Mouse (Mus musculus): ENCODE data around the gene Zfp446.
A peak's percentile ranks its signal among the peaks of the same experiment; 100 is the strongest.

Gene Zfp446

DNA sequence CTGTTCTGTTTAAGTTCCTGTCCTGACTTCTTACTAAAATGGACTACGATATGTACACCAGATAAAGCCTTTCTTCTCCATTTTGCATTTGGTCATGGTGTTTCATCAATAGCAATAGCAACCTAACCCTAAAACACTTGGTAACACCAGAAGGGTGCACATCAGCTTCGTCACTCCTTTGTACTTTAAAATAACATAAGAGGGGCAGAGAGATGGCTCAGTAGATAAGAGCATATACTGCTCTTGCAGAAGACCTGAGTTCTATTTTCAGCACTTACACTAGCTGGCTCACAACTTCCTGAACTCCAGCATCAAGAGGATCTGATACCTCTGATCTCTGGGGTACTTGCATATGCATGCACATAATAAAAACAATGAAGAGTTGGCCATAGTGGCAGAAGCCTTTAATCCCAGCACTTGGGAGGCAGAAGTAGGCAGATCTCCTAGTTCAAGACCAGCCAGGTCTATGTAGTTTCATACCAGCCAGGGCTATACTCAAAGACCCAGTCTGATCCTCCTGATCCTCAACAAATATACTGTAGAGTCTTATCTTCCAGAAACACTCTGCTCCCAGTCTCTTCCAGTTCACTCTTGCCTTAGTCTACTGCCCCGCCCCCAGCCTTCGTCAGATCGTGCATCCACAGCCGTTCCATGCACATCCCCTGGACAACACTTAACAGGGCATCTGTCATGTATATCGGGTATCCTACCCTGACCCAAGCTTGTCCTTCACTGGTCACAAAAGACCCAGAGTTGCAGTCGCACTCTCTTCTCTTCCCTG, 10.0 kb downstream of the Zfp446 start:
- no peak for DNase-seq

DNA sequence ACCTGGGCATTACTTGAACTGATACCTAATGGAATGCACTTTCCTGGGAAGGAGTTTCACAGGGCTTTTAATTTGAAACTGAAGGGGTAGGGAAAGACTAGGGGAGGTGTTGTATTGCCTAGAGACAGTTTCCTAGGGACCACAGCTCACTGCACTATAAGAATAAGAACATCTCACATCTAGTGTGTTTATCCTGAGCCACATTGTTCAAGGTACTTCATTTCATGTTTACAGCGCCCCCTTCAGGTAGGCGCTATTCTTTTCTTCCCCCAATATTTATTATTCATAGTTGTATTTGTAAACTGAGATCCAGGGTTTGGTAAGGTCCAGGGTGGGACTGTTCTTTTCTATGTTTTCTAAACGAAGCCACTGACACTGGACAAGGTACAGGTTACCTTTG, 14.6 kb downstream of the Zfp446 start:
- DNase-seq: peak; percentile 71

DNA sequence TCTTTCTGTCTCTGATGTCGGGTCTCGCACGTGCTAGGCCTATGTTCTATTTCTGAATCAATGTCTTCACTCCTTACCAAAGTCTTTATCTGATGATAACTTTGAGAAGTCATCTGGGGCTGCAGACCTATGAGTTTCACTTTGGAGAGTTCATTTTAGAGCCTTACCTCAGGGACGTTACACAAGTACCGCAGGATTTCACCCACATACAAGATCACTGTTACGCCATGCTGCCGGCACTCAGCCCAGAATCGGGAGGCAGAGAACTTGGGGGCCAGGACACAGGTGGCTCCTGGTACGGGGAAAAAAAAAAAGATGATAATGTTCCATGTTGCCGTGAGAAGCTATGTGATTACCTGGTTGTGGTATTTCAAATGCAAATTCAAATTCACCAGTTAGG, 15.5 kb downstream of the Zfp446 start:
- no peak for DNase-seq

DNA sequence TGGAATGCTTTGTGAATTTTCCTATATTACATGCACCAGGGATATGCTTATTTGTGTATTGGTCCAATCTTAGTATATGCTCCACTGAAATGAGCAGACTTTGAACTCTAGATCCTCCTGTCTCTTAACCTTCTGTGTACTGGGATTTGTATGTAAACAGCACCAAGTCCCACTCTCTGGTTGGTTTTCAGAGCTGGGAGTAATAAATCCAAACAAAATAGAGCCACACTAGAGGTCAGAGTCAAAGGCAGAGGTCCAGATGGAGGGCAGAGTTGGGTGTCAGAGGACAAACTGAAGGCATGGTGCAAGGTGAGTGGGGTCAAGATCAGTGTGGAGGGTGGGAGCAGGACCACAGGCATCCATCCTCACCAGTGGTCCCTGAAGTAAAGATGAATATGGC, 18.2 kb downstream of the Zfp446 start:
- no peak for DNase-seq

DNA sequence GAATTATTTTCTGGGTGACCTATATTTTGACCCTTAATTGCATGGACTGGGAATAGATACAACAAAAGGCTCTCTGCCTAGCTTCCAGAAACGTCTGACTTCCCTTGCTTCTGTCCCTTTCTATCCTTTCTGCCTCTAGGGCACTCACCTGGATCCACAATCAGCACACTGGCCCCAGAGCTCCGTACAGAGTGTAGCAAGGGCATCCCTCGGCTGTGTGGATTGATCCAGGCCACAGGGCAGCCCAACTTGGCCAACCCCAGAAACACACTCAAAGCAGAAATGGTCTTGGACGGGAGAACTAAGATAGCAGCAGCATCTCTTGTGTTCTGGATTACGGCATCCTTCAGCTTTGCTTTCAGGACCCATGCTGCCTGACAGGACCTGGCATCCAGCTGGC, 19.6 kb downstream of the Zfp446 start:
- DNase-seq: no peak

DNA sequence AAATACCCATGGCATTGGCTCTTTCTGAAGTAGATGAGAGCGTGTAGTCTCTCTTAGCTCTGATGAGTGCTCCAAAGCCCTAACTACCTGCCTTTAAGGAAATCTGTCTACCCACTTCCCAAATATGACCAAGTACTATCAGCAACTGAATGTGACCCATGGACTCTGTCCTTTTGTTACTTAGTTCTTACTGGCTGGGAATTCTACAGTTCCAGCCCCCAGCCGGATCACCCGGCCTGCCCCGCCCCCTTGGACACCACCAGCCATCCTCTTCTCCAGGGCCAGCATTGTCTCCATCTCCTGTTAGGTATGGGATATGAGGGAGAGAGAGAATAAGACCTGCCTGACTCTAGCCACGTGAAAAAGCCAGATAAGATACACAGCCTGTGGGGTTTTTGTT, 20.4 kb downstream of the Zfp446 start, which contains the start of gene Slc27a5:
TSS of gene Slc27a5 (minus strand) at position 140 of the 400 bp plus-strand sequence.
- DNase-seq: no peak

DNA sequence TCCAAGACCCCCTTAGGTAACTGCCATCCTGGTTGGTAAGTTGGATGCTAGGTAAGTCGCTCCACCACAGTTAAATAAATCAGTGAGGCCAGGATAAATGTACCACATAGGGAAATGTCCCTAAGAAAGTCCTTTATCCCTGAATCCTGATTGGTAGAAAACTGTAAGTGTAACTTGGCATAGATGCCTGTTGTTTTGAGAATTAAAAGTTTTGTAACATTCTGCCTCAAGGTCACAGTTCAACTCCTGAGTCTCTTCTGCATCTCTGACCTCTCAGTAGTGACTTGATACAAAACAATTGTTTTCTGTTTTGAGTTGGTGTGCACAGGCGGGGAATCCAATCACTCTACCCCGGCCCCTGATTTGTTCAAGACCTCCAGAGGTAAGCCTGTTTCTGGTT, 21.2 kb downstream of the Zfp446 start, which contains the start of gene Trim28:
TSS of gene Trim28 (plus strand) at position 264 of the 400 bp plus-strand sequence.
- no peak for DNase-seq

DNA sequence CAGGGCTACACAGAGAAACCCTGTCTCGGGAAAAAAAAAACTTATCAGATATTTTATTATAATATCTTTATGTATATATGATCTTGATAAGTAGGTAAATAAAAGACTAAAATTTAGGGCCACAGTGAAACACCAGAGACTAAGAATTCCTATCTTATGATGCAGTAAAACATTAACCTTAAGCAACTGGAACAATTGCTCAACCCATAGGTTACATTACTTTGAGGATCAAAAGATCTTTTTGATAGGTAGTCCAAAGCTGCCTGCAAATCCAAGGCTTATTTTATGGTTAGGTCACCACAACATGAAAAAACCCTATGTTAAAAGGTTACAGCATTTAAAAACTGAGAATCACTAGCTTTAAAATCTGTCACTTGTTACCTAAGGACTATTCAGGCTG, 23.9 kb downstream of the Zfp446 start:
- no peak for DNase-seq

DNA sequence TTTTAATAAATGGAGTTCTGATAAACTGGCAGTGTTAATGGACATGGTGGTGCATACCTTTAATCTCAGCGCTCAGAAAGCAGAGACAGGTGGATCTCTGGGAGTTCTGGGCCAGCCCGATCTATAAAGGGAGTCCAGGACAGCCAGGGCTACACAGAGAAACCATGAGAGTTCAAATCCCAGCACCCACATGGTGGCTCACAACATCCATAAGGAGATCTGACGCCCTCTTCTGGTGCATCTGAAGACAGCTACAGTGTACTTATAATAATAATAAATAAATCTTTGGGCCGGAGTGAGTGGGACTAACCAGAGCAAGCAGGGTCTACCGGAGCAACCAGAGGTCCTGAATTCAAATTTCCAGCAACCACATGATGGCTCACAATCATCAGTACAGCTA, 25.7 kb downstream of the Zfp446 start:
- DNase-seq: no peak

DNA sequence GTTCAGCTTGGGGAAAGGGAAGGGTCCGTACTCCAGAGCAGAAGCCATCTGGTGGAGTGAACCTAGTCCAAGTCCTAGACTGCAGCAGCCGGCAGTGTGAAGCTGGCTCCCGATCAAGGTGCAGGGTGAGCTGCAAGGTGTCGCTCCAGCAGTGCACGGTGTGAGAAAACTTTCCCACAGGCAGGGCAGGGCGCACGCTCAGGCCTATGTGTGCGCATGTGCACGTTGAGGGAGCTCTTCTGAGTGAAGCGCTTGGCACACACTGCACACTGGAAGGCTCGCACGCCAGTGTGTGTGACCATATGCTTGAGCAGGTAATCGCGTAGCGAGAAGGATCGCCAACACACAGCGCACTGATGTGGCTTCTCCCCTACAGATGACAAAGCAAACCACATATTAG, 28.4 kb downstream of the Zfp446 start:
- DNase-seq: no peak

DNA sequence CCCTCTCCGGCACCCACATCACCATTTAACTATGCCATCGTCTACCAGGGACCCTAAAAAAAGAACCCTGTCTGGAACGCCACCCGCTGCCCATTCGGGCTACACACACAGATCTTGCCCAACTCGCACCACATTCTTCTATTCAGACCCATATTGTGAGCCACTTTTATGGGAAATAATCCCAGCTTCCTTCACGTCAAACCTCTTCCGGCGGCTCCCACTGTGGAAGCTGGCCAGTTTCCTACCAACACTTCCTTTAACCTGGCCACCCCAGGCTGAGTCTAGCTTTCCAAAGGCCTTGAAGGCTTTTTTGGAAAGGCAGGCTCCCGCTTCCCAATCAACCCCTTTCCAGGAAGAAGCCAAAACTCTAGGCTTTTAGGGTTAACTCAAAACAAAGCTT, 28.9 kb downstream of the Zfp446 start:
- no peak for DNase-seq

DNA sequence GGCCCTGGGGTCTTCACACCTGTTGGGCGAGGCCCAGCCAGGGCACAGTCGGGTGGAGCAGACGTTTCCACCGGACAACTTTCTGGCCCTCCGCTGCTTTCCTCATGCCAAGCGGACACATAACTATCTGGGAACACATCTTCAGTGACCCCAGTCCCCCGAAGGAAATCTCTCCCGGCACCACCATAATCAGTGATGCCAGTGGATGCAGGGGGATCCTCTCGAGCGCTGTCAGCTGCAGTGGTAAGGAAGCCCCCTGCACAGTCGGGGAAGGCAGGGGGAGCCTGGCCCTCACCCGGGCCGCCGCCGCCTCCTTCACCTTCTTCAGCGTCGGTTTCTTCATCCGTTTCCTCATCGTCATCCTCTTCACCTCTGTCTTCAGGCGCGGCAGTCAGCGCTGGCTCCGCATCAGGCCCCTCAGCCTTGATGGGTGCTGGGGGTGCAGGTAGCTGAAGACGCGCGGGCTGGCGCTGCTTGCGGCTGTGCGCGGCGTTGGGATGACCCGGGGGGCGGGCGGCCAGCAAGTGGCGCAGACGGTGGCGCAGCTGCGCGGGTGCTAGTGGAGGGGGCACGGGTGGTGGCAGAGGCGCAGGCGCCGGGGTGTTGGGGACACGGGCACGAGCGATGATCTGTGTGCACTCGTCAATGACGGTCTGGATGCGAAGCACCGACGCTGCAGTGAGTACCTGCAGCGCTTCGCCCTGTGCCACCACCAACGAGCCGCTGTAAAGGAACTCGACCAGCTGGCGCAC, 29.9 kb downstream of the Zfp446 start:
- no peak for DNase-seq

DNA sequence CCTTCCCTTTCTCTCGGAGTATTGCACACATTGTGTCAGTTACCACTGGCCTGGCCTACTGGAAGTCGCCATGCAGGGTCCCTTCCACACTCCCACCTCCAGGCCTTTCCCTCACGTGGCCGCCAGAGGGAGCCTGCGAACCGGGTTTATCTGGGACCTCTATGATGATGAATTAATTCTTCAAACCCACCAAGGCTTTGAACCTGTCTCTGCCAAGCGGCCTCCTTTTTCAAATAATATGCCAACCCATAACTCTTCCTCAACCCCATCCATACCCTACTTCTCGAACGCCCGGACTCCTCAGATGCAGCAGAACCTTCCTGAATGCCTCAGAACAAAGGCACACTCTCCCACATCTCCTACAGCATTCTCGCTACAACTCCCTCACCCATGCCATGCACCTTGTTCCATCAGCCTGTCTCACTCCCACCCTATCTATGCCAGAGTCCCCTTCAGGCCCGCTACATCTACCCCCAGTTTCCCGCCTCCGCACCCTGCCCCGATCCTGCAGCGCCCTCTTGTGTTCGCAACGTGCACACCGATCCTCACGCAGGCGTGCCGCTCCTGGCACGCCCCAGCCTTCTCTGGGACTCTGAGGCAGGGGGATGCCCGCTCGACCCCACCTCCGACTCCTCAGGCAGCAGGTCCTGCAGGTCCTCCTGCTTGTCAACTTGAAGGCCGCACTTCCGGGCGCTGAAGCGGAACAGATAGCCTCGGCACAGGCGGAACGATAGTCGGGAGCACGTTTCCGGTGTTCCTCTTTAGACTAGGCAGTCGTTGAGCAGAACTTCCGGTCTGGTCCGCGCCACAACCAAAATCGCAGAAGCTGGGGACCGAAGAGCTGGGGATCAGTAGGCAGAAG, 31.7 kb downstream of the Zfp446 start:
- peak; percentile 96 for DNase-seq

DNA sequence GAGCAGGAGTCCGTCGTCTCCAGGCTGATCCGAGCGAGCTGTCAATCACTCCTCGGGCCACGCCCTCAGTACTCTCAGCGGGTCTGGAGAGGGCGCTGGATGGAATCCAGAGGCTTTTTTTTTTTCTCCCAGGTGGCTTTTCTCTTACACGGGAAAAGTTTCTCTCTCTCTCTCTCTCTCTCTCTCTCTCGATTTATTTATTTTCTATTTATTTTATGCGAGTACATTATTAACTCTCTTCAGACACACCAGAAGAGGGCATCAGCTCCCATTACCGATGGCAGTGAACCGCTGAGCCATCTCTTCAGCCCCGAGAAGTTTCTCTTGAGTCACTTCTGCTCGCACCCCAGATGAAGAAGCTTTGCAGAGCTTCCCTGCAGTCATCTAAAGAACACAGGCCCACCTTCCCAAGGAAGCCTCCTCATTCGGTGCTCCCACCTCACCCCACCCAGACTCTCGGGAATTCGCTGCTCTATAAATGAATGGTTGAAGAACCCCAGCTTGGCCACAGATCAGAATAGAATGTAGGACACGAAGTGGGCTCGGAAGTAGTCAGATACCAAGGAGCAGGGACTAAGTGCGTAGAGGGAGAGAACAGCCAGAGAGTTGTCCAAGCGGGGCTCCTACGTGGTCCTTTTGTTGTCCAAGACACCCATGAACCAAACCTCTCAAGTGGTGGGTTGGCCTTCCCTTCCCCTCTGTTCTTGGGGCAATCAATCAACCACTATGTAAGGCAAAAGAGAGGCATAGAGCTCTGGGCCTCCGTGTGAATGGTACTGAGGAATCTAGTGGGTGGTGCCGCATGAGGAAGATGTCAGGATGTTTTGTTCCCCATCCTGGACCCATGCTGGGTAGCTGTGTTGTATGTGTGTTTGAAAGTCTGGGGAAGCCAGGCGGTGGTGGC, 32.6 kb downstream of the Zfp446 start, which contains the start of gene Zbtb45:
TSS of gene Zbtb45 (minus strand) at position 30 of the 904 bp plus-strand sequence.
- no peak for DNase-seq

DNA sequence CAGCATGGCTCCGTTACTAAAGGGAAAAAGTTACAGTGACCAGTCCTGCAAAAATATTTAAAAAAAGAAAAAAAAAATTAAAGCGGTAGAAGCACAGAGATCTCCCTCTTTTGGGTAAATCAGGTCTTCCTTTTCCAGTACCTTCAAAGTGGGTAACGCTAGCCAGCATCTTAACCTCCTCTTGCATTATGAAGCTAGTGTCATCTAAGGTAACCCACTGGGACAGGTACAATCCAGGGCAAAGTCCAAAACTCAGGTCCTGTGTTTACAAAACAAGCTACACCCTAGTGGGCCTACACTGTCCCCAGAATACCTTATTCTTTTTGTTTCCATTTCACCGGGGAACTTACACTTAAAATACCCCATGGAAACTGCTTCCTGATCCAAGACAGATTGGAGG, 36.0 kb downstream of the Zfp446 start:
- no peak for DNase-seq

DNA sequence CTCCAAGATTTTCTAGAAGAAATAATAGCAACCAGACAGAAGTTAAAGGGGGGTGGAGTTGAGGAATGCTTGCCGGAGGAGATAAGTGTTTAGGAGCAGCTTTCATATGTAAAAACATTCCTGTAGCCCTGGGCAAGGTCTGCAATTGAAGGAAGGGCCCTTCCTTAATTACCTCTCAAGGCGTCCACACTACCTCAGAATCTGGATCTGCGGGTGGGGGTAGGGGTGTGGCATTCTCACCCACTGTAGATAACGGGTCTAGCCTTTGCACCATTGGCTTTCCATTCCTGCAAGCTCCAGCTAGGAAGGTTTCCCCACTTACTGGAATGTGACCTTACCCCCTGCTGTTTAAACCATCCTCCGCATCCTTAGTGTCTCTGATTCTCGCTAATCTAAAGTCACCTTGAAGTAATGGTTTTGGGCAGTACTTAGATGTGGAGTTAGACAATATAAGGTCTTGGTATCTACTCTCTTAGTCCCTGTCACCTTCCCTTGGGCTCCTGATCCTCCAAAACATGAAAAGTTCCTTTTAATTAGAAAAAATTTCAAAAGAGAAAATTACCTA, 36.7 kb downstream of the Zfp446 start:
- no peak for DNase-seq

DNA sequence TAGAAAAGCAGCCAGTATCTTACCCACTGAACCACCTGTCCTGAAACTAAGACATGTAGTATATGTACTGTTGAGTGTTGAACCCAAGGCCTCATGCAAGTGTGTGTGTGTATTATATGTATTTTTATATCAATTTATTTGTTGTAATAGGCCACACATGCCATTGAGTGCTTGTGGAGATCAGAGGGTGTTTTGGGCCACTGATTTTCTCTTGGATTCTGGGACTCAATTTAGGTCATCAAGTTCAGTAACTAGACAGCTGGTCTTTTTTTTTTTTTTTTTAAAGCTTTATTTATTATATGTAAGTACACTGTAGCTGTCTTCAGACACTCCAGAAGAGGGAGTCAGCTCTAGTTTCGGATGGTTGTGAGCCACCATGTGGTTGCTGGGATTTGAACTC, 37.6 kb downstream of the Zfp446 start:
- no peak for DNase-seq

DNA sequence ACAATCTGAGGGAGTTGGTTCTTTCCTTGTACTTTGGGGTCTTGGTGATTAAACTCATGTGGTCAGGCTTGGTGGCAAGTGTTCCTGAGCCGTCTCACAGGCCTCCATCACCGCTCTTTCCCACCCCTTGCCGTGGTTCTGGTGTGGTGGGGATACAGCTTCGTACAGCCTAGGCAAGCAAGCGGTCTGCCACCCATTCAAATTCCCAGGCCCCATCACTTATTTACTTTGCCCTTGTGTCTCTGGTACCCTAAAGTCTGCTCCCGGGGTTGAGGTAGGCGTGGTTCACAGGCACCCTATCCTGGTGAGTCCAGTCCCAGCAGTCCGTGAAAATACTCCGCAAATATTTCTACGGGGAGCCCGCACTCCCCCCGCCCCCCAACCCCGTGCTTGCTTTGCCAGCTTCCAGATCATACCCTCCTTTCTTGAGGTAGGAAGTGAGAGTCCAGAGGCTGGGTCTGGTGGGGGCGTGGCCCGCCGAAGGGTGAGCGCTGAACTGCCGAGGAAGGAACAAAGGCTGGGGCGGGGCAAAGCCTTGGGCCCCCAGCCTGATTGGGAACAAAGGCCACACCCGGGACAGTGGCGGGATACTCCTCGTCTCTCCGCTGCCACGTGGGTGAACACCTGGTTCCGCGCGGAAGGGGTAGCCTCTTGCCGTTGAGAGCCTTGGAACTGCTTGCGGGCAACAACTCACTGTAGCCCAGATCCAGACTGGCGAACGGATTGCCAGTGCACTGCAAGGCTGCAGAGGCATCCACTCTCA, 45.3 kb downstream of the Zfp446 start:
- DNase-seq: peak; percentile 88

DNA sequence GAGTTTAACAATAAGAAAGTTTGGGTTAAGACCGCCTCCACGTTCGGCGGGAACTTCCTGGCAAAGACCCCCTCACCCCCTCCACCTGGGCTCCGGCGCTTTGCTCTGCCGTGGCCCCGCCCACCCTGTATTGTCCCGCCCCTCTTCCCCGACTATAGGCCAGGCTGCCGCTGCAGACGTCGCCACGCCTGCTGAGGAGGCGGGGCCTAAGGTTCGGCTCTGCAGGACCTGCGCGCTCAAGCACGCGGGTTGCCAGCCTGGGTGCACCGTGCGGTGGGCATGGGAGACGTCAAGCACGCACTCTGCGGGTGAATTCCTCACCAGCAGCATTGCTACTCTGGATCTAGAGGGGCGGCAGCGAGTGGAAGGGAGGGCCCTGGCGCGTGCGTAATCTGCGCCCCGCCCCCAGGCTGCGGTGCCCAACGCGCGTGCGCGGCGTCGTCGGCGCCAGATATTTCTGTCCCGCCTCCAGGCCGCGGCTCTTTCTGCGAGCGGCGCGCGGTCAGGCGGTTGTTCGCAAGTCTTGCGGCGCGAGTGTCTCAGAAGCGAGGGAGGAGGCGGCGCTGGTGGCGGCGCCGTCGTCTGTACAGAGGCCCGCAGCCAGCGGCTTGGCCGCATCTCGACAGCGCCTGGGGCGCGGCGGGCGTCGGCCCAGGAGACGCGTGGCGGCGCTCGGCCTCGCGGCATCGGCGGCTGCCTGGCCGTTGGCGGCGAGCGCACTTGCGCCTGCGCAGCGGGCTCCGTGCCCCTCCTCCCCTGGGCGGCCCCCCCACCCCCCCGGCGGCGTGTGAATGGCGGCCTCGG, 46.5 kb downstream of the Zfp446 start:
- DNase-seq: peak; percentile 93

DNA sequence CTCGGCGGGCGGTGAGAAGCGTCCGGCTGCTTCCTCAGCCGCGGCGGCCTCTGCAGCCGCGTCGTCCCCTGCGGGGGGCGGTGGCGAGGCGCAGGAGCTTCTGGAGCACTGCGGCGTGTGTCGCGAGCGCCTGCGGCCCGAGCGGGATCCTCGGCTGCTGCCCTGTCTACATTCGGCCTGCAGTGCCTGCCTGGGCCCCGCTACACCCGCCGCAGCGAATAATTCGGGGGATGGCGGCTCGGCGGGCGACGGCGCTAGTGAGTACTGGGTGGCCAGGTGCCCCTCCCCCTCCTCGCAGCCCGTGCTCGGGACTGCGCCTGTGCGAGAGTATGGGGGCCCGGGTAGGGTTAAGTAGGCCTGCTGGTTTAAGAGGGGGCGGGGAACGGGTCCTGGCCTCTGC, 47.2 kb downstream of the Zfp446 start:
- DNase-seq: peak; percentile 64
